Mouse (Mus musculus) limb, embryonic 15.5 days (tissue): ENCODE results near the gene Med24. TPM values are rescaled to one million over a fixed set of nuclear protein-coding genes. Genes with fewer than 3 reads are reported as not detected.

Experiments
- ATAC-seq: fragments of 200-750 bp; cut with Nextera tagmentation; 2 replicates; pipeline ENCODE4 v1.8.0; 2017; ENCODE audit warnings: low read depth, moderate TSS enrichment; ENCODE audit not compliant: insufficient number of reproducible peaks, low FRiP score, low TSS enrichment
- H3K27ac ChIP-seq: fragments of 300-500 bp; sonication (generic); 2 replicates; pipeline ENCODE4 v1.5.1; 2015; ENCODE audit warnings: moderate library complexity, mild to moderate bottlenecking, inconsistent platforms
- H3K27me3 ChIP-seq: fragments of 300-500 bp; sonication (generic); 2 replicates; pipeline ENCODE4 v1.6.1; 2015; ENCODE audit warnings: inconsistent platforms
- H3K36me3 ChIP-seq: fragments of 300-500 bp; sonication (generic); 2 replicates; pipeline ENCODE4 v1.6.1; 2015; ENCODE audit warnings: inconsistent platforms
- H3K4me1 ChIP-seq: fragments of 300-500 bp; sonication (generic); 2 replicates; pipeline ENCODE4 v1.6.1; 2015; ENCODE audit warnings: inconsistent platforms
- H3K4me2 ChIP-seq: fragments of 300-500 bp; sonication (generic); 2 replicates; pipeline ENCODE4 v1.6.1; 2015; ENCODE audit warnings: mild to moderate bottlenecking, inconsistent platforms
- H3K4me3 ChIP-seq: fragments of 300-500 bp; sonication (generic); 2 replicates; pipeline ENCODE4 v1.5.1; 2015; ENCODE audit warnings: mild to moderate bottlenecking, inconsistent platforms
- H3K9ac ChIP-seq: fragments of 300-500 bp; sonication (generic); 2 replicates; pipeline ENCODE4 v1.6.1; 2015; ENCODE audit warnings: inconsistent platforms
- H3K9me3 ChIP-seq: fragments of 300-500 bp; sonication (generic); 2 replicates; pipeline ENCODE4 v1.6.1; 2016; ENCODE audit warnings: inconsistent platforms
- WGBS: fragments of 180-500 bp; shearing (Covaris S2); methylation state at CpG from one replicate; pipeline ENCODE4 v1.1.7; 2015; 5-methylcytosine and 5-hydroxymethylcytosine counted together
- polyA plus RNA-seq: library from polyadenylated mRNA; unstranded; fragments of >200 nt; fragmentation: Nextera tagmentation; extraction: Ambion mirVana; gene quantifications from 2 replicates; pipeline ENCODE4 v1.2.1, GENCODE M21; 2015

Gene Med24
- polyA plus RNA-seq, 1 experiment from 2014 or later: 47.6 TPM

- Histone ChIP-seq H3K4me2 (no peak overlapping the region), H3K27ac (peak overlapping the region; percentile 47), H3K9ac (no peak overlapping the region), H3K4me3 (no peak overlapping the region), H3K9me3 (no peaks in the 10 kb centered on the region; the same call in 1 of the 2 replicates), H3K4me1 (peaks cover 48% of the 10 kb centered on the region), H3K36me3 (peaks cover 63% of the 10 kb centered on the region), H3K27me3 (no peaks in the 10 kb centered on the region)
- 81% methylated on average over 8 of the region's 8 CpGs for WGBS
- peak; percentile 1; the same call in 1 of the 2 replicates for ATAC-seq
Measured at GRCm38 (mm10) chr11:98763502-98763861, 34.2 kb upstream of the Med24 start.

GRCm38 (mm10) chr11:98762756-98763501 is 33.7 kb upstream of the Med24 start:
- Histone ChIP-seq H3K9me3 (no peaks in the 10 kb centered on the region; the same call in 1 of the 2 replicates), H3K27me3 (no peaks in the 10 kb centered on the region), H3K36me3 (peaks cover 62% of the 10 kb centered on the region), H3K4me2 (no peak overlapping the region), H3K9ac (no peak overlapping the region), H3K4me1 (peaks cover 42% of the 10 kb centered on the region), H3K27ac (peak overlapping the region; percentile 62), H3K4me3 (no peak overlapping the region)
- 61% methylated on average over 17 of the region's 17 CpGs for WGBS
- peak; percentile 75 for ATAC-seq

- H3K4me3 ChIP-seq: no peak overlapping the region
- 0 out of 2 replicates have a peak overlapping the region, but pooled peaks have one; percentile 6 for H3K27ac ChIP-seq
- peaks cover 32% of the 10 kb centered on the region for H3K4me1 ChIP-seq
- H3K36me3 ChIP-seq: peaks cover 72% of the 10 kb centered on the region
- no peaks in the 10 kb centered on the region; the same call in 1 of the 2 replicates for H3K9me3 ChIP-seq
- no peak overlapping the region for H3K9ac ChIP-seq
- no peak for ATAC-seq
- no peaks in the 10 kb centered on the region for H3K27me3 ChIP-seq
- WGBS: 94% methylated on average over 4 of the region's 4 CpGs
- H3K4me2 ChIP-seq: no peak overlapping the region
Measured at GRCm38 (mm10) chr11:98761939-98762338, 32.7 kb upstream of the Med24 start.

- 94% methylated on average over 12 of the region's 12 CpGs for WGBS
- H3K4me1 ChIP-seq: peaks cover 34% of the 10 kb centered on the region
- ATAC-seq: no peak
- no peak overlapping the region for H3K9ac ChIP-seq
- no peak overlapping the region for H3K27ac ChIP-seq
- H3K9me3 ChIP-seq: no peaks in the 10 kb centered on the region; the same call in 1 of the 2 replicates
- H3K4me3 ChIP-seq: no peak overlapping the region
- H3K27me3 ChIP-seq: no peaks in the 10 kb centered on the region
- H3K4me2 ChIP-seq: no peak overlapping the region
- H3K36me3 ChIP-seq: peaks cover 59% of the 10 kb centered on the region
Measured at GRCm38 (mm10) chr11:98756711-98757110, 27.5 kb upstream of the Med24 start.

- Histone ChIP-seq H3K4me1 (peaks cover 42% of the 10 kb centered on the region), H3K27me3 (no peaks in the 10 kb centered on the region), H3K4me2 (no peak overlapping the region), H3K9ac (no peak overlapping the region), H3K27ac (no peak overlapping the region), H3K4me3 (no peak overlapping the region), H3K36me3 (peaks cover 51% of the 10 kb centered on the region), H3K9me3 (no peaks in the 10 kb centered on the region; the same call in 1 of the 2 replicates)
- 91% methylated on average over 6 of the region's 6 CpGs for WGBS
- no peak for ATAC-seq
Measured at GRCm38 (mm10) chr11:98755726-98756380, 26.6 kb upstream of the Med24 start.

GRCm38 (mm10) chr11:98754621-98755181 is 25.5 kb upstream of the Med24 start:
- no peak overlapping the region for H3K9ac ChIP-seq
- no peaks in the 10 kb centered on the region for H3K27me3 ChIP-seq
- peak overlapping the region; percentile 75 for H3K27ac ChIP-seq
- no peak for ATAC-seq
- no peak overlapping the region for H3K4me2 ChIP-seq
- 26% methylated on average over 7 of the region's 7 CpGs for WGBS
- no peak overlapping the region for H3K4me3 ChIP-seq
- no peaks in the 10 kb centered on the region for H3K9me3 ChIP-seq
- H3K4me1 ChIP-seq: peaks cover 54% of the 10 kb centered on the region
- H3K36me3 ChIP-seq: peaks cover 41% of the 10 kb centered on the region

- Histone ChIP-seq H3K4me1 (peaks cover 59% of the 10 kb centered on the region), H3K9ac (no peak overlapping the region), H3K27ac (peak overlapping the region; percentile 75), H3K4me2 (no peak overlapping the region), H3K9me3 (no peaks in the 10 kb centered on the region), H3K4me3 (no peak overlapping the region), H3K27me3 (no peaks in the 10 kb centered on the region), H3K36me3 (peaks cover 38% of the 10 kb centered on the region)
- 57% methylated on average over 9 of the region's 9 CpGs for WGBS
- ATAC-seq: no peak
Measured at GRCm38 (mm10) chr11:98754151-98754620, 25.0 kb upstream of the Med24 start.

GRCm38 (mm10) chr11:98753264-98753663 is 24.0 kb upstream of the Med24 start:
- no peak overlapping the region for H3K27ac ChIP-seq
- H3K4me3 ChIP-seq: no peak overlapping the region
- no peaks in the 10 kb centered on the region for H3K9me3 ChIP-seq
- no peaks in the 10 kb centered on the region for H3K27me3 ChIP-seq
- peaks cover 68% of the 10 kb centered on the region for H3K4me1 ChIP-seq
- no peak for ATAC-seq
- no peak overlapping the region for H3K4me2 ChIP-seq
- no peak overlapping the region for H3K9ac ChIP-seq
- WGBS: 90% methylated on average over 5 of the region's 5 CpGs
- H3K36me3 ChIP-seq: peaks cover 31% of the 10 kb centered on the region

- no peak for ATAC-seq
- Histone ChIP-seq H3K27me3 (no peaks in the 10 kb centered on the region), H3K4me2 (no peak overlapping the region), H3K4me3 (no peak overlapping the region), H3K4me1 (peaks cover 74% of the 10 kb centered on the region), H3K36me3 (peaks cover 26% of the 10 kb centered on the region), H3K27ac (no peak overlapping the region), H3K9ac (no peak overlapping the region), H3K9me3 (no peaks in the 10 kb centered on the region)
- 79% methylated on average over 10 of the region's 10 CpGs for WGBS
Measured at GRCm38 (mm10) chr11:98752562-98753140, 23.4 kb upstream of the Med24 start.

GRCm38 (mm10) chr11:98751221-98751782 is 22.1 kb upstream of the Med24 start:
- peak overlapping the region; percentile 86 for H3K27ac ChIP-seq
- H3K4me3 ChIP-seq: 0 out of 2 replicates have a peak overlapping the region, but pooled peaks have one; percentile 9
- peak overlapping the region; percentile 39 for H3K4me2 ChIP-seq
- peaks cover 87% of the 10 kb centered on the region for H3K4me1 ChIP-seq
- H3K36me3 ChIP-seq: peaks cover 14% of the 10 kb centered on the region
- WGBS: 27% methylated on average over 6 of the region's 6 CpGs
- H3K27me3 ChIP-seq: no peaks in the 10 kb centered on the region
- no peak overlapping the region for H3K9ac ChIP-seq
- peak; percentile 37 for ATAC-seq
- H3K9me3 ChIP-seq: no peaks in the 10 kb centered on the region
